Mouse (Mus musculus) CH12.LX (cell line): ENCODE measurements around the gene Wfdc17. TPM values are rescaled to one million over a fixed set of nuclear protein-coding genes. Genes with fewer than 3 reads are reported as not detected.

Source experiments
- DNase-seq: peaks from one replicate; pipeline ENCODE4 v3.0.0-alpha.2; 2013; ENCODE audit errors: extremely low read depth
- H3K27ac ChIP-seq: 2 replicates; pipeline ENCODE4 v1.5.1; 2012; ENCODE audit warnings: low read depth, mild to moderate bottlenecking, control low read depth, moderate library complexity; ENCODE audit not compliant: insufficient read depth
- H3K27me3 ChIP-seq: replicated peaks from 2 replicates; pipeline ENCODE3; 2012; ENCODE audit warnings: inconsistent platforms
- H3K36me3 ChIP-seq, 2 experiments: replicated peaks in 1 of 2; 2 replicates each; pipeline versions ENCODE3 to v1.6.1; 2012; ENCODE audit warnings: inconsistent platforms in 1 of 2, low read length in 1 of 2, mild to moderate bottlenecking in 1 of 2, mixed read lengths in 1 of 2, moderate library complexity in 1 of 2; ENCODE audit not compliant: control insufficient read depth in 1 of 2, insufficient read depth in 1 of 2
- H3K4me1 ChIP-seq, 2 experiments: 2 replicates each; pipeline ENCODE4 v1.6.1; 2012; ENCODE audit warnings: inconsistent platforms in 1 of 2, moderate library complexity in 1 of 2; ENCODE audit not compliant: insufficient read depth in 2 of 2, control insufficient read depth in 1 of 2
- H3K4me2 ChIP-seq: 2 replicates; pipeline ENCODE4 v1.6.1; 2012; ENCODE audit warnings: low read depth, mild to moderate bottlenecking, control low read depth; ENCODE audit not compliant: poor library complexity, insufficient read depth, severe bottlenecking
- H3K4me3 ChIP-seq, 3 experiments: fragments of 150-350 bp in 1 of 3; sonication (generic) in 1 of 3; replicated peaks in 1 of 3; 2 replicates each; pipeline versions ENCODE3 to v1.5.1; 2011 to 2012; ENCODE audit warnings: low read depth in 2 of 3, low read length in 2 of 3, mild to moderate bottlenecking in 2 of 3, moderate library complexity in 2 of 3, control low read depth in 1 of 3, improper control_type of control experiment in 1 of 3, inconsistent platforms in 1 of 3, mixed read lengths in 1 of 3; ENCODE audit not compliant: poor library complexity in 1 of 3
- H3K79me2 ChIP-seq: replicated peaks from 2 replicates; pipeline ENCODE4 v1.6.1; 2012; ENCODE audit warnings: mild to moderate bottlenecking, moderate library complexity; ENCODE audit not compliant: control insufficient read depth, poor library complexity, insufficient read depth, severe bottlenecking; ENCODE audit errors: extremely low read depth
- H3K9ac ChIP-seq: 2 replicates; pipeline ENCODE4 v1.6.1; 2012; ENCODE audit warnings: low read depth, mild to moderate bottlenecking, control low read depth, moderate library complexity; ENCODE audit not compliant: insufficient read depth
- H3K9me3 ChIP-seq: replicated peaks from 2 replicates; pipeline ENCODE3; 2012; ENCODE audit warnings: low read length, inconsistent platforms, mixed read lengths
- BHLHE40 ChIP-seq: IDR thresholded peaks from 2 replicates; pipeline ENCODE4 v1.6.1; 2011; ENCODE audit warnings: mild to moderate bottlenecking, low read depth, low read length, improper control_type of control experiment
- CHD1 ChIP-seq: IDR thresholded peaks from 2 replicates; pipeline ENCODE4 v1.6.1; 2012; ENCODE audit warnings: low read depth, low read length, improper control_type of control experiment, inconsistent platforms
- CHD2 ChIP-seq: IDR thresholded peaks from 2 replicates; pipeline ENCODE4 v1.6.1; 2011; ENCODE audit warnings: low read length, improper control_type of control experiment
- CTCF ChIP-seq, 2 experiments: IDR thresholded peaks in 1 of 2; conservative IDR thresholded peaks in 1 of 2; 2 replicates each; pipeline ENCODE4 v1.5.1; 2011 to 2012; ENCODE audit warnings: low read depth in 2 of 2, low read length in 2 of 2, improper control_type of control experiment in 1 of 2, inconsistent platforms in 1 of 2, mild to moderate bottlenecking in 1 of 2, moderate library complexity in 1 of 2
- E2F4 ChIP-seq: IDR thresholded peaks from 2 replicates; pipeline ENCODE4 v1.6.1; 2011; ENCODE audit warnings: low read depth, low read length, improper control_type of control experiment; ENCODE audit not compliant: insufficient replicate concordance
- ELF1 ChIP-seq: IDR thresholded peaks from 2 replicates; pipeline ENCODE4 v1.6.1; 2014; ENCODE audit warnings: low read depth, mild to moderate bottlenecking, inconsistent platforms, low read length, improper control_type of control experiment
- EP300 ChIP-seq: IDR thresholded peaks from 2 replicates; pipeline ENCODE4 v1.6.1; 2011; ENCODE audit warnings: low read length, improper control_type of control experiment
- ETS1 ChIP-seq: conservative IDR thresholded peaks from 2 replicates; pipeline ENCODE4 v1.6.1; 2012; ENCODE audit warnings: low read depth, mild to moderate bottlenecking, inconsistent platforms, low read length, improper control_type of control experiment, moderate library complexity
- GABPA ChIP-seq: IDR thresholded peaks from 2 replicates; pipeline ENCODE4 v1.6.1; 2012; ENCODE audit warnings: low read depth, low read length, improper control_type of control experiment, inconsistent platforms; ENCODE audit not compliant: insufficient replicate concordance
- HCFC1 ChIP-seq: IDR thresholded peaks from 2 replicates; pipeline ENCODE4 v1.6.1; 2012; ENCODE audit warnings: low read depth, mild to moderate bottlenecking, inconsistent platforms, low read length, improper control_type of control experiment
- IRF4 ChIP-seq: IDR thresholded peaks from 2 replicates; pipeline ENCODE4 v1.6.1; 2014; ENCODE audit warnings: low read depth, mild to moderate bottlenecking, inconsistent platforms, low read length, improper control_type of control experiment
- JUN ChIP-seq: IDR thresholded peaks from 2 replicates; pipeline ENCODE4 v1.6.1; 2011; ENCODE audit warnings: low read depth, mild to moderate bottlenecking, low read length, improper control_type of control experiment, moderate library complexity; ENCODE audit not compliant: insufficient read depth
- JUND ChIP-seq: conservative IDR thresholded peaks from 2 replicates; pipeline ENCODE4 v1.6.1; 2011; ENCODE audit warnings: low read depth, low read length, improper control_type of control experiment
- KAT2A ChIP-seq: IDR thresholded peaks from 2 replicates; pipeline ENCODE4 v1.6.1; 2012; ENCODE audit warnings: low read length, improper control_type of control experiment, inconsistent platforms; ENCODE audit not compliant: insufficient replicate concordance
- MAFK ChIP-seq: IDR thresholded peaks from 2 replicates; pipeline ENCODE4 v1.6.1; 2011; ENCODE audit warnings: low read length, improper control_type of control experiment; ENCODE audit not compliant: insufficient replicate concordance
- MAX ChIP-seq: IDR thresholded peaks from 2 replicates; pipeline ENCODE4 v1.6.1; 2011; ENCODE audit warnings: low read length, improper control_type of control experiment
- MAZ ChIP-seq: IDR thresholded peaks from 2 replicates; pipeline ENCODE4 v1.6.1; 2012; ENCODE audit warnings: low read depth, mild to moderate bottlenecking, inconsistent platforms, low read length, improper control_type of control experiment, moderate library complexity
- MEF2A ChIP-seq: IDR thresholded peaks from 2 replicates; pipeline ENCODE4 v1.6.1; 2014; ENCODE audit warnings: low read depth, mild to moderate bottlenecking, inconsistent platforms, low read length, improper control_type of control experiment, borderline replicate concordance
- MXI1 ChIP-seq: IDR thresholded peaks from 2 replicates; pipeline ENCODE4 v1.6.1; 2011; ENCODE audit warnings: mild to moderate bottlenecking, low read depth, low read length, improper control_type of control experiment
- MYC ChIP-seq: IDR thresholded peaks from 2 replicates; pipeline ENCODE4 v1.6.1; 2011; ENCODE audit warnings: low read depth, mild to moderate bottlenecking, improper control_type of control experiment, low read length
- NELFE ChIP-seq: IDR thresholded peaks from 2 replicates; pipeline ENCODE4 v1.6.1; 2011; ENCODE audit warnings: low read depth, low read length, improper control_type of control experiment
- NRF1 ChIP-seq: IDR thresholded peaks from 2 replicates; pipeline ENCODE4 v1.6.1; 2014; ENCODE audit warnings: low read depth, mild to moderate bottlenecking, inconsistent platforms, low read length, improper control_type of control experiment, moderate library complexity
- PAX5 ChIP-seq: IDR thresholded peaks from 2 replicates; pipeline ENCODE4 v1.6.1; 2012; ENCODE audit warnings: low read length, inconsistent platforms, mixed read lengths
- POLR2A ChIP-seq: IDR thresholded peaks from 2 replicates; pipeline ENCODE4 v1.6.1; 2011; ENCODE audit warnings: low read depth, mild to moderate bottlenecking, improper control_type of control experiment, low read length
- POLR2AphosphoS2 ChIP-seq: IDR thresholded peaks from 2 replicates; pipeline ENCODE4 v1.6.1; 2011; ENCODE audit warnings: low read depth, low read length, improper control_type of control experiment
- RAD21 ChIP-seq: IDR thresholded peaks from 2 replicates; pipeline ENCODE4 v1.6.1; 2011; ENCODE audit warnings: low read depth, mild to moderate bottlenecking, low read length, improper control_type of control experiment, moderate library complexity
- RCOR1 ChIP-seq: conservative IDR thresholded peaks from 2 replicates; pipeline ENCODE4 v1.6.1; 2012; ENCODE audit warnings: low read depth, mild to moderate bottlenecking, inconsistent platforms, low read length, improper control_type of control experiment
- SIN3A ChIP-seq: IDR thresholded peaks from 2 replicates; pipeline ENCODE4 v1.6.1; 2012; ENCODE audit warnings: low read length, improper control_type of control experiment, inconsistent platforms
- SMC3 ChIP-seq: IDR thresholded peaks from 2 replicates; pipeline ENCODE4 v1.6.1; 2011; ENCODE audit warnings: low read depth, low read length, improper control_type of control experiment
- TBP ChIP-seq: conservative IDR thresholded peaks from 2 replicates; pipeline ENCODE4 v1.6.1; 2011; ENCODE audit warnings: low read depth, low read length, improper control_type of control experiment
- TCF12 ChIP-seq: IDR thresholded peaks from 2 replicates; pipeline ENCODE4 v1.6.1; 2014; ENCODE audit warnings: low read depth, mild to moderate bottlenecking, inconsistent platforms, low read length, improper control_type of control experiment
- UBTF ChIP-seq: IDR thresholded peaks from 2 replicates; pipeline ENCODE4 v1.6.1; 2012; ENCODE audit warnings: low read depth, mild to moderate bottlenecking, inconsistent platforms, low read length, improper control_type of control experiment, moderate library complexity
- USF1 ChIP-seq: IDR thresholded peaks from 2 replicates; pipeline ENCODE4 v1.6.1; 2014; ENCODE audit warnings: low read depth, mild to moderate bottlenecking, inconsistent platforms, low read length, improper control_type of control experiment
- USF2 ChIP-seq: conservative IDR thresholded peaks from 2 replicates; pipeline ENCODE4 v1.6.1; 2011; ENCODE audit warnings: low read depth, low read length, improper control_type of control experiment
- ZC3H11A ChIP-seq: IDR thresholded peaks from 2 replicates; pipeline ENCODE4 v1.6.1; 2012; ENCODE audit warnings: low read depth, mild to moderate bottlenecking, inconsistent platforms, low read length, improper control_type of control experiment
- ZKSCAN1 ChIP-seq: IDR thresholded peaks from 2 replicates; pipeline ENCODE4 v1.6.1; 2012; ENCODE audit warnings: low read depth, inconsistent platforms, low read length, improper control_type of control experiment, borderline replicate concordance
- ZMIZ1 ChIP-seq: IDR thresholded peaks from 2 replicates; pipeline ENCODE4 v1.6.1; 2012; ENCODE audit warnings: low read depth, mild to moderate bottlenecking, inconsistent platforms, low read length, improper control_type of control experiment
- ZNF384 ChIP-seq: IDR thresholded peaks from 2 replicates; pipeline ENCODE4 v1.6.1; 2012; ENCODE audit warnings: low read depth, low read length, improper control_type of control experiment, inconsistent platforms
- dilution Hi-C: fragments of 300-500 bp; cut with MboI; formaldehyde crosslinking; loops from 2 replicates; pipeline ENCODE4 v1.14.3; 2020; ENCODE audit warnings: low sequenced_read_pairs; ENCODE audit not compliant: extremely low pct_unique_long_range_greater_than_20kb, extremely low pct_ligation_motif_present
- in situ Hi-C: fragments of 300-500 bp; cut with MboI; formaldehyde crosslinking; loops from 3 replicates; pipeline ENCODE4 v1.14.3; 2019; ENCODE audit warnings: low sequenced_read_pairs, low pct_ligation_motif_present, low pct_unique_long_range_greater_than_20kb, mixed read lengths
- polyA plus RNA-seq: library from polyadenylated mRNA; unstranded; fragments of >175 nt; gene quantifications from 2 replicates; pipeline ENCODE4 v1.2.1, GENCODE M21; 2012; ENCODE audit warnings: low read depth; ENCODE audit not compliant: insufficient read length
- total RNA-seq, 2 experiments: library from RNA; depleted of rRNA; stranded (reverse); fragments of 300-350 nt in 1 of 2; fragments of >200 nt in 1 of 2; gene quantifications; 2 replicates each; pipeline ENCODE4 v1.2.3; 2012 to 2014

Wfdc17 gene
- total and polyA plus RNA-seq, 3 experiments, result not detected

- Histone ChIP-seq H3K36me3 (no peaks in the 10 kb centered on the region), H3K4me1 (peaks cover 39 to 74% of the 10 kb centered on the region in 2 experiments), H3K27ac (no peak overlapping the region), H3K9ac (no peak overlapping the region), H3K27me3 (peaks cover 15% of the 10 kb centered on the region), H3K79me2 (no peaks in the 10 kb centered on the region), H3K4me3 (no peak overlapping the region), H3K9me3 (peaks cover 4% of the 10 kb centered on the region), H3K4me2 (no peak overlapping the region)
- dilution Hi-C loops (no loop called here), in situ Hi-C loops (loop anchor here (5.0 to 10.0 kb wide), 2 partner anchors 107 to 294 kb away; no protein-coding TSS in a partner anchor)
- TF ChIP-seq JUND (peak; percentile 68; the same call in 1 of the 2 replicates), EP300 (no peak), MXI1 (no peak), SMC3 (peak; percentile 98), RCOR1 (no peak), SIN3A (no peak), CHD2 (no peak), MYC (peak; percentile 66; the same call in 1 of the 2 replicates), NRF1 (no peak; the same call in 1 of the 2 replicates), JUN (0 out of 2 replicates have a peak, but pooled peaks have one; percentile 29), CHD1 (no peak), ZNF384 (no peak), IRF4 (0 out of 2 replicates have a peak, but pooled peaks have one; percentile 9), MEF2A (0 out of 2 replicates have a peak, but pooled peaks have one; percentile 15), PAX5 (no peak), ELF1 (peak; percentile 48; the same call in 1 of the 2 replicates), TCF12 (peak; percentile 48; the same call in 1 of the 2 replicates), MAX (peak; percentile 60; the same call in 1 of the 2 replicates), USF2 (no peak), NELFE (peak; percentile 47; the same call in 1 of the 2 replicates), POLR2AphosphoS2 (no peak), MAFK (no peak), ZMIZ1 (no peak), GABPA (no peak), ZKSCAN1 (no peak), CTCF (conservative IDR thresholded peaks at IDR 0.05 in 1 of 2, IDR thresholded peaks at IDR 0.05 in 1 of 2; ENCODE audit: low read depth in 2 of 2, low read length in 2 of 2) (peak; percentile 98 to 99), BHLHE40 (no peak), RAD21 (peak; percentile 96), POLR2A (no peak), MAZ (no peak), TBP (no peak), USF1 (no peak), KAT2A (no peak), E2F4 (no peak), ZC3H11A (peak; percentile 87), ETS1 (no peak), HCFC1 (no peak), UBTF (no peak)
- peak; percentile 84 for DNase-seq
Measured at GRCm38 (mm10) chr11:83739241-83739640, 35.5 kb downstream of the Wfdc17 start.
